Mouse (Mus musculus): Measurements from ENCODE around the gene Klf13.

- TF ChIP-seq CTCF (IDR thresholded peaks at IDR 0.05; ENCODE audit: control insufficient read depth, insufficient read depth, insufficient read length) (no peak), MYOD1 (IDR thresholded peaks at IDR 0.05; ENCODE audit: control insufficient read depth, insufficient read length, low read depth) (no peak), USF1 (IDR thresholded peaks at IDR 0.05; ENCODE audit: low read depth) (no peak), MYOG (IDR thresholded peaks at IDR 0.05; ENCODE audit: control insufficient read depth, extremely low read depth, insufficient read length) (no peak), FOSL1 (IDR thresholded peaks at IDR 0.05; ENCODE audit: insufficient read depth, low read length, poor library complexity, severe bottlenecking) (no peak), CEBPB (IDR thresholded peaks at IDR 0.05; ENCODE audit: low read depth) (no peak)
Measured at GRCm38 (mm10) chr7:63916268-63916907, 22.3 kb downstream of the Klf13 start, which contains the start of gene E030018B13Rik.
